Mouse (Mus musculus): ENCODE measurements around the gene Smim26.

Smim26 gene

GRCm38 (mm10) chr2:144637204-144637603 is 43.4 kb downstream of the Smim26 start:
- no peak for DNase-seq

- DNase-seq, result no peak
These were observed 44.0 kb downstream of the Smim26 start for GRCm38 (mm10) chr2:144637671-144638395.

- no peak for DNase-seq
These were observed 44.9 kb downstream of the Smim26 start for GRCm38 (mm10) chr2:144638719-144639118.

- no peak for DNase-seq
These were observed 46.2 kb downstream of the Smim26 start for GRCm38 (mm10) chr2:144640101-144640500.

GRCm38 (mm10) chr2:144641991-144642390 is 48.1 kb downstream of the Smim26 start:
- no peak for DNase-seq

Measured in right cerebral cortex, postnatal 4 days (tissue).